8 mouse cellular contexts compared by ENCODE assay signal in genomic region chr13:104285031-104285431, GRCm38 (mm10). TPM values are rescaled to one million over a fixed set of nuclear protein-coding genes. Genes with fewer than 3 reads are reported as not detected.
DNase-seq lines count a peak whose midpoint lies in the region; ATAC-seq and TF ChIP-seq lines count a peak whose summit lies in the region.

No protein-coding gene starts in this region.

- H3K4me2 ChIP-seq in hindbrain, embryonic 16.5 days (ENCODE audit: low read length) = peak overlapping the region; percentile 82
- H3K4me2 ChIP-seq in liver, embryonic 14.5 days (ENCODE audit: low read depth) = peak overlapping the region; percentile 89
- peak overlapping the region; percentile 73; the same call in 1 of the 2 replicates for H3K4me2 ChIP-seq in neural tube, embryonic 14.5 days (ENCODE audit: low read depth, low read length)

- CTCF ChIA-PET in Patski (lab: Charles Lee) = interaction anchor here (0.6 to 4.3 kb wide), 17 partner anchors 10 to 655 kb away, joined by 3 to 55 read pairs (median 4); partner anchors contain the start of genes Cenpk and Ppwd1

- 1% methylated on average over 2 of the region's 2 CpGs for WGBS in hindbrain, embryonic 16.5 days
- WGBS in liver, embryonic 14.5 days (ENCODE audit: insufficient replicate concordance) = 0% methylated on average over 2 of the region's 2 CpGs
- 5% methylated on average over 2 of the region's 2 CpGs for WGBS in neural tube, embryonic 14.5 days

- no peak overlapping the region for H3K4me3 ChIP-seq in hindbrain, embryonic 16.5 days (ENCODE audit: low read length)
- peak overlapping the region in 1 of 2 experiments; percentile 64; a peak in 1 of 4 replicates for H3K4me3 ChIP-seq in liver, embryonic 14.5 days (ENCODE audit: insufficient read depth in 1 of 2, low read depth in 2 of 2, low read length in 2 of 2)
- H3K4me3 ChIP-seq in neural tube, embryonic 14.5 days (ENCODE audit: low read depth, low read length) = no peak overlapping the region

- POLR2A ChIA-PET in Patski (lab: Charles Lee) = interaction anchor here (1.9 kb wide), 1 partner anchor 504 kb away, joined by 4 read pairs; no protein-coding TSS in a partner anchor

- no peak overlapping the region for H3K9ac ChIP-seq in hindbrain, embryonic 16.5 days (ENCODE audit: low read depth, low read length)
- no peak overlapping the region for H3K9ac ChIP-seq in liver, embryonic 14.5 days (replicated peaks)
- no peak overlapping the region for H3K9ac ChIP-seq in neural tube, embryonic 14.5 days (replicated peaks; ENCODE audit: low read depth, low read length)

- peak; percentile 49 for TF ChIP-seq CTCF in Patski (IDR thresholded peaks at IDR 0.05)
- peak; percentile 19; the same call in 1 of the 2 replicates for TF ChIP-seq CTCF in liver, embryonic 14.5 days (IDR thresholded peaks at IDR 0.05; ENCODE audit: low read depth)

- H3K27me3 ChIP-seq in Patski = no peaks in the 10 kb centered on the region
- H3K27me3 ChIP-seq in hindbrain, embryonic 16.5 days (replicated peaks; ENCODE audit: control insufficient read depth, insufficient read depth, low read length) = no peaks in the 10 kb centered on the region
- no peaks in the 10 kb centered on the region for H3K27me3 ChIP-seq in liver, embryonic 14.5 days (ENCODE audit: control insufficient read depth, insufficient read depth, low read length)
- no peaks in the 10 kb centered on the region for H3K27me3 ChIP-seq in neural tube, embryonic 14.5 days (ENCODE audit: control insufficient read depth, insufficient read depth, low read length)

- no peak for TF ChIP-seq EP300 in liver, embryonic 14.5 days (IDR thresholded peaks at IDR 0.05; ENCODE audit: low read depth)

- H3K27ac ChIP-seq in hindbrain, embryonic 16.5 days (ENCODE audit: low read depth, low read length) = no peak overlapping the region
- no peak overlapping the region for H3K27ac ChIP-seq in liver, embryonic 14.5 days
- H3K27ac ChIP-seq in neural tube, embryonic 14.5 days (ENCODE audit: low read depth, low read length) = 0 out of 2 replicates have a peak overlapping the region, but pooled peaks have one; percentile 7

- no peak for ATAC-seq in Patski
- ATAC-seq in erythroid progenitor cell, adult 5-6 weeks (replicated peaks; ENCODE audit: low FRiP score, poor library complexity, severe bottlenecking) = peak; percentile 47
- ATAC-seq in hindbrain, embryonic 16.5 days = peak; percentile 24; the same call in 1 of the 2 replicates
- ATAC-seq in liver, embryonic 14.5 days (ENCODE audit: insufficient read depth) = no peak
- 0 out of 2 replicates have a peak, but pooled peaks have one; percentile 21 for ATAC-seq in neural tube, embryonic 14.5 days (ENCODE audit: low read depth)

- no peaks in the 10 kb centered on the region for H3K9me3 ChIP-seq in hindbrain, embryonic 16.5 days (ENCODE audit: control insufficient read depth, low read length)
- no peaks in the 10 kb centered on the region for H3K9me3 ChIP-seq in liver, embryonic 14.5 days (ENCODE audit: control insufficient read depth, low read length)
- H3K9me3 ChIP-seq in neural tube, embryonic 14.5 days (ENCODE audit: control insufficient read depth, low read length) = no peaks in the 10 kb centered on the region

- H3K4me1 ChIP-seq in hindbrain, embryonic 16.5 days (ENCODE audit: control insufficient read depth, insufficient read depth, low read depth, low read length) = peaks cover 13% of the 10 kb centered on the region
- H3K4me1 ChIP-seq in liver, embryonic 14.5 days (replicated peaks; ENCODE audit: control insufficient read depth in 2 of 2, insufficient read depth in 2 of 2, low read length in 1 of 2) = peaks cover 0 to 2% of the 10 kb centered on the region in 2 experiments; a peak in 1 of 4 replicates
- peaks cover 15% of the 10 kb centered on the region for H3K4me1 ChIP-seq in neural tube, embryonic 14.5 days (ENCODE audit: control insufficient read depth, insufficient read depth, low read length)

- in situ Hi-C loops in Patski (cut with MboI; ENCODE audit: low pct_unique_long_range_greater_than_20kb) = loop anchor here (5.0 to 10.0 kb wide), 3 partner anchors 397 to 660 kb away; no protein-coding TSS in a partner anchor

- H3K36me3 ChIP-seq in hindbrain, embryonic 16.5 days (ENCODE audit: control insufficient read depth, insufficient read depth, low read length) = no peaks in the 10 kb centered on the region
- no peaks in the 10 kb centered on the region for H3K36me3 ChIP-seq in liver, embryonic 14.5 days (replicated peaks; ENCODE audit: control insufficient read depth, insufficient read depth, low read depth)
- H3K36me3 ChIP-seq in neural tube, embryonic 14.5 days (ENCODE audit: control insufficient read depth, insufficient read depth, low read length) = no peaks in the 10 kb centered on the region

- peak; percentile 14 for DNase-seq in kidney, adult 11 months
- DNase-seq in kidney, postnatal 25 days = no peak
- DNase-seq in Patski (ENCODE audit: low read depth, low spot score) = no peak
- peak in 1 of 3 experiments; percentile 45 for DNase-seq in liver, embryonic 14.5 days (ENCODE audit: low read depth in 3 of 3, low spot score in 3 of 3)
- no peak for DNase-seq in right cerebral cortex, postnatal 36 days (ENCODE audit: low spot score in 2 of 2)

RNA-seq across cellular contexts. Expression of gene Adamts6, which starts 2.6 kb away (rescaled TPM):
- polyA plus RNA-seq in Patski (2021) = 4.8 TPM
- total RNA-seq in erythroid progenitor cell, adult 5-6 weeks (2015; ENCODE audit: low replicate concordance) = 1.1 and 2.9 TPM in 2 replicates
- total RNA-seq in erythroid progenitor cell, adult 5-6 weeks (2017; ENCODE audit: low replicate concordance) = 0.61 and 1.3 TPM in 2 replicates
- 1.2 and 1.8 TPM in 2 replicates for polyA plus RNA-seq in hindbrain, embryonic 16.5 days (2015; fragmentation: Nextera tagmentation; extraction: Ambion mirVana)
- 0.29 and 0.35 TPM in 2 replicates for polyA plus RNA-seq in liver, embryonic 14.5 days (2012; rRNA removed)
- 0.08 and 0.11 TPM in 2 replicates for polyA plus RNA-seq in liver, embryonic 14.5 days (2014; fragmentation: Nextera tagmentation; extraction: Ambion mirVana)
- 1.9 TPM in 2 replicates for polyA plus RNA-seq in neural tube, embryonic 14.5 days (2014; fragmentation: Nextera tagmentation; extraction: Ambion mirVana)

RNA-seq across cellular contexts. Expression of gene Ppwd1, which starts 56.4 kb away (rescaled TPM):
- 26.5 TPM for polyA plus RNA-seq in Patski (2021)
- total RNA-seq in erythroid progenitor cell, adult 5-6 weeks (2015; ENCODE audit: low replicate concordance) = 72.5 and 74.6 TPM in 2 replicates
- 56.1 and 100 TPM in 2 replicates for total RNA-seq in erythroid progenitor cell, adult 5-6 weeks (2017; ENCODE audit: low replicate concordance)
- 6.8 and 7.6 TPM in 2 replicates for polyA plus RNA-seq in hindbrain, embryonic 16.5 days (2015; fragmentation: Nextera tagmentation; extraction: Ambion mirVana)
- 4.8 and 7.6 TPM in 2 replicates for polyA plus RNA-seq in liver, embryonic 14.5 days (2012; rRNA removed)
- polyA plus RNA-seq in liver, embryonic 14.5 days (2014; fragmentation: Nextera tagmentation; extraction: Ambion mirVana) = 8.5 and 8.9 TPM in 2 replicates
- 8.3 and 8.5 TPM in 2 replicates for polyA plus RNA-seq in neural tube, embryonic 14.5 days (2014; fragmentation: Nextera tagmentation; extraction: Ambion mirVana)

RNA-seq across cellular contexts. Expression of gene Cenpk, which starts 56.6 kb away (rescaled TPM):
- polyA plus RNA-seq in Patski (2021) = 16.6 TPM
- total RNA-seq in erythroid progenitor cell, adult 5-6 weeks (2015; ENCODE audit: low replicate concordance) = 128 and 134 TPM in 2 replicates
- 324 and 373 TPM in 2 replicates for total RNA-seq in erythroid progenitor cell, adult 5-6 weeks (2017; ENCODE audit: low replicate concordance)
- 11.8 and 13.7 TPM in 2 replicates for polyA plus RNA-seq in hindbrain, embryonic 16.5 days (2015; fragmentation: Nextera tagmentation; extraction: Ambion mirVana)
- 23.0 and 33.2 TPM in 2 replicates for polyA plus RNA-seq in liver, embryonic 14.5 days (2012; rRNA removed)
- polyA plus RNA-seq in liver, embryonic 14.5 days (2014; fragmentation: Nextera tagmentation; extraction: Ambion mirVana) = 89.3 and 95.0 TPM in 2 replicates
- 8.3 and 11.3 TPM in 2 replicates for polyA plus RNA-seq in neural tube, embryonic 14.5 days (2014; fragmentation: Nextera tagmentation; extraction: Ambion mirVana)

Comparison
In these comparisons a context has a peak if more than half of its experiments do, and no peak if none do; other contexts are left out.
1. ATAC-seq: peak in erythroid progenitor cell, adult 5-6 weeks (single experiment), hindbrain, embryonic 16.5 days (single experiment) and neural tube, embryonic 14.5 days (single experiment); none in Patski (single experiment) and liver, embryonic 14.5 days (single experiment).
2. Peak in every context shown above with its lines, with median percentiles within 50 percentile points of each other: H3K4me2 ChIP-seq.